Mouse (Mus musculus) liver, embryonic 13.5 days (tissue): Measurements from ENCODE around the gene Dnah3. TPM values are rescaled to one million over a fixed set of nuclear protein-coding genes. Genes with fewer than 3 reads are reported as not detected.
A peak's percentile ranks its signal among the peaks of the same experiment; 100 is the strongest.

Experiments
- ATAC-seq: fragments of 200-750 bp; cut with Nextera tagmentation; 2 replicates; pipeline ENCODE4 v1.8.0; 2017; ENCODE audit warnings: low read depth, mild to moderate bottlenecking, moderate number of reproducible peaks, moderate library complexity
- DNase-seq: peaks from one replicate; pipeline ENCODE4 v3.0.0; 2022
- H3K27ac ChIP-seq: fragments of 300-500 bp; sonication (generic); 2 replicates; pipeline ENCODE4 v1.5.1; 2015; ENCODE audit warnings: moderate library complexity, mild to moderate bottlenecking, inconsistent platforms
- H3K27me3 ChIP-seq: fragments of 300-500 bp; sonication (generic); 2 replicates; pipeline ENCODE4 v1.6.1; 2015; ENCODE audit warnings: mild to moderate bottlenecking, inconsistent platforms
- H3K36me3 ChIP-seq: fragments of 300-500 bp; sonication (generic); 2 replicates; pipeline ENCODE4 v1.6.1; 2015; ENCODE audit warnings: mild to moderate bottlenecking, inconsistent platforms
- H3K4me1 ChIP-seq: fragments of 300-500 bp; sonication (generic); replicated peaks from 2 replicates; pipeline ENCODE4 v1.6.1; 2015; ENCODE audit warnings: inconsistent platforms
- H3K4me2 ChIP-seq: fragments of 300-500 bp; sonication (generic); 2 replicates; pipeline ENCODE4 v1.6.1; 2015; ENCODE audit warnings: inconsistent platforms, mild to moderate bottlenecking, moderate library complexity
- H3K4me3 ChIP-seq: fragments of 300-500 bp; sonication (generic); replicated peaks from 2 replicates; pipeline ENCODE4 v1.5.1; 2015; ENCODE audit warnings: mild to moderate bottlenecking, inconsistent platforms
- H3K9ac ChIP-seq: fragments of 300-500 bp; sonication (generic); 2 replicates; pipeline ENCODE4 v1.6.1; 2015; ENCODE audit warnings: mild to moderate bottlenecking, inconsistent platforms
- H3K9me3 ChIP-seq: fragments of 300-500 bp; sonication (generic); replicated peaks from 2 replicates; pipeline ENCODE4 v1.6.1; 2016; ENCODE audit warnings: inconsistent platforms
- WGBS: fragments of 180-500 bp; shearing (Covaris S2); methylation state at CpG from one replicate; pipeline ENCODE4 v1.1.7; 2015; ENCODE audit not compliant: insufficient replicate concordance; 5-methylcytosine and 5-hydroxymethylcytosine counted together
- polyA plus RNA-seq: library from polyadenylated mRNA; unstranded; fragments of >200 nt; fragmentation: Nextera tagmentation; extraction: Ambion mirVana; gene quantifications from 2 replicates; pipeline ENCODE4 v1.2.1, GENCODE M21; 2015

The Dnah3 gene
- polyA plus RNA-seq, 1 experiment from 2014 or later: not detected

GRCm38 (mm10) chr7:120103019-120103567 is 8.0 kb upstream of the Dnah3 start:
- WGBS: 7% methylated on average over 25 of the region's 25 CpGs
- peaks cover 8% of the 10 kb centered on the region; the same call in 1 of the 2 replicates for H3K27me3 ChIP-seq
- H3K9ac ChIP-seq: peak overlapping the region; percentile 42; the same call in 1 of the 2 replicates
- peaks cover 8% of the 10 kb centered on the region for H3K4me1 ChIP-seq
- no peaks in the 10 kb centered on the region for H3K9me3 ChIP-seq
- H3K4me3 ChIP-seq: peak overlapping the region; percentile 59
- no peak for ATAC-seq
- H3K27ac ChIP-seq: no peak overlapping the region
- no peak for DNase-seq
- no peaks in the 10 kb centered on the region for H3K36me3 ChIP-seq
- H3K4me2 ChIP-seq: peak overlapping the region; percentile 77

DNA sequence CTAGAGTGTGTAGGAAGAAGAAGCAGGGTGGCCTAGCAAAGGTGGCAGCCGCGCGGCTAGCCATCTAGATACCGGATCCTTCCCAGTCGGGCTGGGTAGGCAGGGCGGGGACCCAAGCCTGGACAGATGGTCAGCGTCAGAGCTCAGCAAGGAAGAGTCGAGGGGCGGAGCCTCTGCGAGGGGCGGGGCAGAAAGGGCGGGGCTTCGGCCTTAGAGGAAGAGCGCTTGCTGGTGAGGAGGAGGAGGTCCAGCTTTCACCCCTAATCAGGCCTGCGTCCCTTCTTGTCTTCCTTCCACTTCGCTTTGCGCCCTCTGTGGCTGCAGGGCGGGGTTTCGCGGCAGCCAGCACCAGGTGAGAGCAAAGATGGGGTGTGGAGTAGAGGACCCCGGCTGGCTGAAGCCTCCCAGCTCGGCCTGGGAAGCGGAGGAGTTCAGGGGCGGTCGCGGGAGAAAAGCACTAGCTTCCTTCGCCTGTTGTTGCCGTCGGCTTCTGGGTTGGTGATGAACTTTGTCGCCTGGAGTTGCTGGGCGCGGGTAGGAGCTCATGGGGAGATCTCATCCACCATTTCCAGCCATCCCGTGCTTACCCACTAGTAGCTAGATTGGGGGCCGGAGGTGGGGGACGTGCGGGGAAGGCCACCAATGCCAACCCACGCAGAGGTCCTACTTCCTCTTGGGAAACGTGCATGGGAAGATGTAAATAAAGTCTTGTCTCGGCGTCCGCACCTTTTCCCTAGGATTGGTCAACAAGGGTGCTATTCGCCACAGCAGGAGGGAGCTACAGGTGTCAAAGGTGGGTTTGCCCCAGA is 7.3 kb upstream of the Dnah3 start, which contains the start of gene Tmem159:
TSS of gene Tmem159 (plus strand) at position 190 of the 809 bp plus-strand sequence.
- ATAC-seq (peak; percentile 89), DNase-seq (peak; percentile 57)
- Histone ChIP-seq H3K9ac (peak within 1 kb of the TSS; percentile 42), H3K4me3 (peak within 1 kb of the TSS; percentile 59), H3K9me3 (no peaks in the 10 kb centered on the region), H3K27ac (no peak within 1 kb of the TSS), H3K4me2 (peak within 1 kb of the TSS; percentile 77), H3K4me1 (peaks cover 8% of the 10 kb centered on the region), H3K36me3 (no peaks in the 10 kb centered on the region), H3K27me3 (peaks cover 8% of the 10 kb centered on the region; the same call in 1 of the 2 replicates)
- WGBS: 1% methylated on average over 42 of the region's 42 CpGs

DNA sequence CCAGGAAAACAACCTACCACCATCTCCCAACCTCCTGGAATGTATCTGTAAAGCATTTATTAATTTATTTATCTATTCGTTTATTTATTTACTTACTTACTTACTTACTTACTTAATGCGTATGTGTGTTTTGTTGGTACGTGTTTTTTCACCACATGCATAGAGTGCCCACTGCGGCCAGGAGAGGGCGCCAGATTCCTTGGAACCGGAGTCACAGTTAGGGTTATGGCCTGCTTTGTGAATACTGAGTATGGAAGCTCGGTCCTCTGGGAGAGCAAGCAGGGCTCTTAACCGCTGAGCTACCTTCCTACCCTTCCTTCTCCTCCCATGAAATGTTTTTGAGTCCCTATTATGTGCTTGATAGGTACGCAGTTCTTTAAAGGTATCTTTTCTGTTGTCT is 3.3 kb upstream of the Dnah3 start:
- peaks cover 8% of the 10 kb centered on the region; the same call in 1 of the 2 replicates for H3K27me3 ChIP-seq
- H3K4me2 ChIP-seq: no peak overlapping the region
- WGBS: 16% methylated on average over 9 of the region's 9 CpGs
- peak; percentile 52 for DNase-seq
- H3K9me3 ChIP-seq: no peaks in the 10 kb centered on the region
- H3K4me3 ChIP-seq: no peak overlapping the region
- peaks cover 8% of the 10 kb centered on the region for H3K4me1 ChIP-seq
- no peak overlapping the region for H3K27ac ChIP-seq
- H3K36me3 ChIP-seq: no peaks in the 10 kb centered on the region
- peak; percentile 48; the same call in 1 of the 2 replicates for ATAC-seq
- H3K9ac ChIP-seq: no peak overlapping the region

GRCm38 (mm10) chr7:120097845-120098244 is 2.8 kb upstream of the Dnah3 start:
- H3K36me3 ChIP-seq: no peaks in the 10 kb centered on the region
- DNase-seq (no peak), ATAC-seq (no peak)
- H3K4me3 ChIP-seq: no peak overlapping the region
- no peaks in the 10 kb centered on the region for H3K9me3 ChIP-seq
- H3K4me2 ChIP-seq: no peak overlapping the region
- peaks cover 6% of the 10 kb centered on the region; the same call in 1 of the 2 replicates for H3K27me3 ChIP-seq
- H3K27ac ChIP-seq: no peak overlapping the region
- 7% methylated on average over 7 of the region's 7 CpGs for WGBS
- 0 out of 2 replicates have a peak, but pooled peaks cover 2% of the 10 kb centered on the region for H3K4me1 ChIP-seq
- H3K9ac ChIP-seq: no peak overlapping the region

DNA sequence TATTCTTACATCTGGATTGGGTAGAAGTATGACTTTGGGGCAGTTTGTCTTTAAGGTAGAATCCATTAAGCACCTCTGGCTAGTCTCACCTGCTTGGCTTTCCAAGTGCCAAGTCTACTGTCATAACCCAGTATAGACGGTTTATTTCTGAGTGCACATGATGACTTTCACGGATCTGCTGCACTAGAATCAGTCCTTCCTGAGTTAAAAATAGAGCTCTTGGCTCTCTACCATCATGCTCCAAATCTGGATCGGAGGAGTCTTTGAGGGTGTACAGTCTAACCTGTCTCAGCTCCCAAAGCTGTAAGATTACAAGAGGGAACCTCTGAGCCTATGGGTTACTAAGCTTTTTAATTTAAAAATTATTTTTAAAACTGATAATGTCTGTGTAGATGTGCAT is 864 bp downstream of the Dnah3 start:
- H3K4me2 ChIP-seq: no peak overlapping the region
- 64% methylated on average over 3 of the region's 3 CpGs for WGBS
- H3K9me3 ChIP-seq: no peaks in the 10 kb centered on the region
- no peak overlapping the region for H3K4me3 ChIP-seq
- H3K27ac ChIP-seq: no peak overlapping the region
- H3K36me3 ChIP-seq: no peaks in the 10 kb centered on the region
- no peaks in the 10 kb centered on the region for H3K4me1 ChIP-seq
- no peak overlapping the region for H3K9ac ChIP-seq
- ATAC-seq: no peak
- no peaks in the 10 kb centered on the region for H3K27me3 ChIP-seq
- DNase-seq: no peak

GRCm38 (mm10) chr7:120093033-120093432 is 2.0 kb downstream of the Dnah3 start:
- H3K4me3 ChIP-seq: no peak overlapping the region
- no peaks in the 10 kb centered on the region for H3K36me3 ChIP-seq
- H3K4me2 ChIP-seq: no peak overlapping the region
- no peak for ATAC-seq
- H3K27me3 ChIP-seq: no peaks in the 10 kb centered on the region
- H3K9me3 ChIP-seq: no peaks in the 10 kb centered on the region
- no peak overlapping the region for H3K27ac ChIP-seq
- no peaks in the 10 kb centered on the region for H3K4me1 ChIP-seq
- H3K9ac ChIP-seq: no peak overlapping the region
- DNase-seq: no peak
- WGBS: 36% methylated on average over 5 of the region's 5 CpGs

GRCm38 (mm10) chr7:120080177-120080576 is 14.9 kb downstream of the Dnah3 start:
- no peak for ATAC-seq
- H3K9me3 ChIP-seq: no peaks in the 10 kb centered on the region
- WGBS: 69% methylated on average over 3 of the region's 3 CpGs

DNA sequence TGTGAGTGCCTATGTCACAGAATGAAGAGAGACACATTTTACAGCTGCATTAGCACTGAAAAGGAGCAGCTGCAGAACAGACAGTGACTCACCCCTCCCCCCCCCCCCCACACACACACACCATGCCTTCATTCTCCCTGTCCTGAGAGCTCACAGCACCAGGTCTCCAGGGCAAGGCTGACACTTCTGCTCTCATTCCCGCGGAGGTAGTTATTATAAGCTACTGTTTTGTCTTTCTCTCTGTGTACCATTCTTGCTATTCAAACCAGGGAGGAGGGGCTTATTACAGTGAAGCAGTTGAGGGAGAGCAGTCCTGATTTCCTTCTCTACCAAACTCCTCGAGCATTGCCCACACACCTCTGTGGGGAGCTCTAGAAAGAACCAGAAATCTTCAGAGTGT is 25.9 kb downstream of the Dnah3 start:
- ATAC-seq: no peak
- H3K9me3 ChIP-seq: no peaks in the 10 kb centered on the region

More at GRCm38 (mm10) chr7:120080177-120080576, 14.9 kb downstream of the Dnah3 start:
- Histone ChIP-seq H3K4me1 (no peaks in the 10 kb centered on the region), H3K4me3 (no peak overlapping the region), H3K27me3 (no peaks in the 10 kb centered on the region), H3K4me2 (no peak overlapping the region), H3K9ac (no peak overlapping the region), H3K36me3 (no peaks in the 10 kb centered on the region), H3K27ac (no peak overlapping the region)
- DNase-seq: no peak

DNA sequence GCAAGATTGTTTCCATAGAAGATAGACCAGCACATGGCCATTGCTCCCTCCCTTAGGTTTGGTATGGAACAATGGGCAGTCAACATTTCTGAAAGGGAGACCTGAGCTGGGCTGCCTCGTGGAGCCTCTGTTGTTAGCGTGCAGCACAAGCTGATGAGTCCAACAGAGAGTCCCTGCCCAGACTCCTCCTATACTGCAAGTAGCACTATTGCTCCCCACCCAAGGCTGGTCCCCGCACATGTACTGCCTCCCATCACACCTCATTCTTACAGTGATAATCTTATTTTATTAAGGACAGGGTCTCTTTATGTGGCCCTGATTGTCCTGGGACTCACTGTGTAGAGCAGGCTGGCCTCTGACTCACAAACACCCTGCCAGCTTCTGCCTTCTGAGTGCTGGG is 27.0 kb downstream of the Dnah3 start:
- DNase-seq (no peak), ATAC-seq (no peak)
- no peaks in the 10 kb centered on the region for H3K36me3 ChIP-seq
- H3K9ac ChIP-seq: no peak overlapping the region
- no peak overlapping the region for H3K27ac ChIP-seq
- WGBS: 68% methylated on average over 3 of the region's 3 CpGs
- no peak overlapping the region for H3K4me3 ChIP-seq
- H3K4me1 ChIP-seq: no peaks in the 10 kb centered on the region
- H3K9me3 ChIP-seq: no peaks in the 10 kb centered on the region
- H3K4me2 ChIP-seq: no peak overlapping the region
- H3K27me3 ChIP-seq: no peaks in the 10 kb centered on the region

More for the DNA sequence above, 25.9 kb downstream of the Dnah3 start:
- Histone ChIP-seq H3K27ac (no peak overlapping the region), H3K4me1 (no peaks in the 10 kb centered on the region), H3K36me3 (no peaks in the 10 kb centered on the region), H3K27me3 (no peaks in the 10 kb centered on the region), H3K4me3 (no peak overlapping the region), H3K9ac (no peak overlapping the region), H3K4me2 (no peak overlapping the region)
- 48% methylated on average over 3 of the region's 3 CpGs for WGBS
- DNase-seq: no peak

GRCm38 (mm10) chr7:120064045-120064444 is 31.0 kb downstream of the Dnah3 start:
- 50% methylated on average over 1 of the region's 1 CpGs for WGBS
- H3K4me2 ChIP-seq: no peak overlapping the region
- no peak overlapping the region for H3K27ac ChIP-seq
- no peaks in the 10 kb centered on the region for H3K36me3 ChIP-seq
- DNase-seq (no peak), ATAC-seq (no peak)
- no peak overlapping the region for H3K9ac ChIP-seq
- H3K9me3 ChIP-seq: no peaks in the 10 kb centered on the region
- H3K4me3 ChIP-seq: no peak overlapping the region
- H3K27me3 ChIP-seq: no peaks in the 10 kb centered on the region
- H3K4me1 ChIP-seq: no peaks in the 10 kb centered on the region

GRCm38 (mm10) chr7:120055479-120055878 is 39.6 kb downstream of the Dnah3 start:
- Histone ChIP-seq H3K27me3 (no peaks in the 10 kb centered on the region), H3K4me3 (no peak overlapping the region), H3K9ac (no peak overlapping the region), H3K27ac (no peak overlapping the region), H3K4me2 (no peak overlapping the region), H3K36me3 (no peaks in the 10 kb centered on the region), H3K9me3 (no peaks in the 10 kb centered on the region), H3K4me1 (no peaks in the 10 kb centered on the region)
- ATAC-seq (no peak), DNase-seq (no peak)
- 65% methylated on average over 3 of the region's 3 CpGs for WGBS
